Mouse (Mus musculus) right cerebral cortex, postnatal 25 days (tissue): ENCODE results near the gene Adamtsl3.
"Not testable (repeated sequence)": the region's sequence is repeated elsewhere in the genome, so short reads cannot be mapped to it uniquely, and the experiment has no call there.

Experiments used
- DNase-seq: peaks from one replicate; pipeline ENCODE4 v3.0.0; 2022

Adamtsl3 gene

GRCm38 (mm10) chr7:82364567-82364966 is 29.1 kb downstream of the Adamtsl3 start:
- DNase-seq, result no peak

DNA sequence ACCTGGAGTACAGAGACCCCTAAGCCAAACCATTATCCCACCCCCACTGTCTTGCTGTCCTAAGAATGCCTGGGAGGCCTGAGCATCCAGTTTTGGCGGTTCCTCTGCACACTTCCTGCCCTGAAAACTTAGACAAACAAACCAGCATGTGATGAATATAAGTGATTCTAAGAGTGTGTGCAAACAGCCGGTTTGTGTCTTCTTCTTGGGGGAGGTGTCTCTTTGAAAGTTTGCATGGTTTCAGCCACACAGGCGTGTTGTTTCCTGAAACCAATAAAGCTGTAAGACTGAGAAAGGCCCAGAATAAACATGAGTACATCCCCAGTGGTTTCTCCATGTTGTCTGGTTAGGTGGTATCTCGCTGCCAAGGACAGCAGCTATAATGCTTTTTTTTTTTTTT is 30.6 kb downstream of the Adamtsl3 start:
- no peak for DNase-seq

- DNase-seq, result no peak
Observed at GRCm38 (mm10) chr7:82366471-82366870, 31.0 kb downstream of the Adamtsl3 start.

- DNase-seq, result no peak
Observed at GRCm38 (mm10) chr7:82368047-82368446, 32.6 kb downstream of the Adamtsl3 start.

GRCm38 (mm10) chr7:82370132-82370531 is 34.6 kb downstream of the Adamtsl3 start:
- DNase-seq, result no peak

GRCm38 (mm10) chr7:82371411-82371810 is 35.9 kb downstream of the Adamtsl3 start:
- DNase-seq, result no peak

DNA sequence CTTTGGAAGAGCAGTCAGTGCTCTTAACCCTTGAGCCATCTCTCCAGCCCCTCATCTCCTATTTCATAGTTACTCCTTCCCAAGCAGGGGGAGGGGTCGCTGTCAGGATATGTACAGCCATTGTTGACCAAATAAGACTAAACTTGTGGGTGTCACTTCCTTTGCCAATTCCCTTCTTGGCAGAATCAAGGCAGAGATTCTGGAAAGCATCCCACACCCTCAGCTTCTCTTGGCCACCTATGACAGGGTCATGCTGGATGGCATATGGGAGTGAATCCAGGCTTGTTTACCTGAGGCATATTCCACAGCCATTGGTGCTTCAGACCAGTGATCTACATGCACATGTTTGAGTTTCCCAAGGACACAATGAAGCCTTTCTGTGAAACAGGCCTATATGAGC is 42.8 kb downstream of the Adamtsl3 start:
- no peak for DNase-seq

DNA sequence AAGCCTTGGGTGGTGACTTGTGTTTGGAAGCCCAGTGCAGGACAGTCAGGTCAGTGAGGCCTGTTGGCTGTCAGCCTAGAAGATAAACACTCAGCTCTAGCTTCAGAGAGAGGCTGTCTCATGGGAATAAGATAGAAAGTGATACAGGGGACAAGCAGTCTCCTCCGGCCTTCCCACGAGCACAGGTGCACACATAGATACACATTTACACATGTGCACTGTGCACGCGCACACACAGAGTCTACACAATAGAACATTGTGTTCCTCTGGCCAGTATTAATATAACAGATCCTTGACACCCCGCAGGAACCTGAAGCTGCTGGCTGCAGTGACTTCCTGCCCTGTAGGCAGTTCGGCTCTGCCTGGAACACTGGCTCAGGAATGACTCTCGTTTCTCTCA is 44.3 kb downstream of the Adamtsl3 start:
- DNase-seq, result no peak

DNA sequence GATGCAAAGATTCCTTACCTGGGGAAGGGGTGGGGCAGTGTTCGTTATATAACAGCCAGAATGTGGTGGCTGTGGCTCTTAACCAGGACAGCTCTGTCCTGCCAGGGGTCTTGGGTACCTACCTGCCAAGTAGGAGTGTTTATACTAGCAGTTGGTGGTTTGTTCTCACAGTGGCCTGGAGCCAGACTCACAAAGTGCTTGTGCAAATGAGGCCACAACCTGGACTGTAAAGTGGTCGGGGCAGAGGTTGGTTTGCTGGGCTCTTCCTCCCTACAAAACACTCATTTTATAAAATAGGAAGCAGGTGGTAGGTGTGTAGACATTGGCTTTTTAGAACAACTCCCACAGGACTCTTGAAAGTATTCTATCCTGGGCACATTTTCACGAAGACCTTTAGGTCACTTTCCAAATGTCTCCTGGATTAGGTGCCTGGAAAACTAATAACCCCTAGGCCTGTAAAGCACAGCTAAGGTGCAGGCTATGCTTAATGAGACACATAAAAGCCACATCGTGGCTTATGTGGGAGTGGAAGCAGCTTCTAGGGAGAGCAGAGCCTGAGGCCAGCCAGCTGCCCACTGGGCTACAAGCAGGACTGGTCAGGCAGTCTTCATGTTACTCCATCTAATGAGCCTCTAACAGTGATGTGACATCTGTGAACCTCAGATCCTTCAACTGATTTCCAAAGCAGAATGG is 47.5 kb downstream of the Adamtsl3 start:
- DNase-seq, result no peak

- DNase-seq, result no peak
Observed at GRCm38 (mm10) chr7:82383536-82383848, 48.0 kb downstream of the Adamtsl3 start.

GRCm38 (mm10) chr7:82387121-82387520 is 51.6 kb downstream of the Adamtsl3 start:
- DNase-seq, result no peak

DNA sequence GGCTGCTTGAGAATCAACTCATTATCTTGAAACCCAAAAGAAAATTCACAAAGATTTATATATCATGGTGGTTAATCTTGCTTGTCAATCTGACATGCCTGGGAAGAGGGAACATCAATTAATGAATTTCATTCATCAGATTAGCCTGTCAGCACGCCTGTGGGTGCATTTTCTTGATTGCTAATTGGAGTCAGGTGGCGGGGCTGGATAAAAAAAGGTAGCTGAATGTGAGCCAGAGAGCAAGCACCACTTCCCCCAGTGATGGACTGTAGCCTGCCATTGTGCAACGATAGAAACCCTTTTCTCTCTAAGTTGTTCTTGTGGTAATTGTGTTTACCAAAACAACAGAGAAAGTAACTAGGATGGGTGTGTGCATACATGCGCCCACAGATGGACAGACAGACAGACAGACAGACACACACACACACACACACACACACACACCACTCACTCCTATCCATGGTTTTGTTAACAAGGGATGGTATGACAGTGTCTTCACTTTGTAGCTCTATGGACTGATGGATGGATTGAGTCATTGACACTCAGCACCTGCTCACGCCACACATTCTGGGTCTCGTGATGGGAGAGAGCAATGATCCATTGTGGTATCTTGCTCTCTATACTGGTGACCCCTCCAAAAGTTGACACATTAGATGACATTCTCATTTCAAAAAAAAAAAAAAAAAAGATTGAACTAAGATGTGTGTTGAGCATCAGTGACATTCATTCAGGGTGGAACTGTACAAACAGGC is 59.1 kb downstream of the Adamtsl3 start:
- DNase-seq, result no peak

DNA sequence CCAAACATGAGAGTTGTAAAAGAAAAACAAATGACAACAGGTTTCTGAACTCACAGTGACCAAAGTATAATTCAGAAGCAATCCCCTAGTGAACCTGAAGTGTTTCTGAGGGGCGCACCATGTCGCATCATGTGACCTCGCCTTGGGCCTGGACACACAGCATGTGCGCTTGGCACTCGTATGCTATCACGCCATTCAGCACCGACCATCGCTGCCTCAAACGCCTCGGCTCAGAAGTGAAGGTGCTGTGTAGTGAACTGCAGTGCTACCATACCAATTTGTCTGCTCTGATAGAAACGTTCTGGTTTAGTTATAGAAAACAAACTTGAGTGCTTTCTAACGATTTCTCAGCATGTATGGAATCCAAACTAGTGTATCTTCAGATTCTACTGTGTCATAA is 59.7 kb downstream of the Adamtsl3 start:
- no peak for DNase-seq

GRCm38 (mm10) chr7:82395751-82396512 is 60.4 kb downstream of the Adamtsl3 start:
- DNase-seq, result no peak

- no peak for DNase-seq
Observed at GRCm38 (mm10) chr7:82396869-82397268, 61.4 kb downstream of the Adamtsl3 start.

DNA sequence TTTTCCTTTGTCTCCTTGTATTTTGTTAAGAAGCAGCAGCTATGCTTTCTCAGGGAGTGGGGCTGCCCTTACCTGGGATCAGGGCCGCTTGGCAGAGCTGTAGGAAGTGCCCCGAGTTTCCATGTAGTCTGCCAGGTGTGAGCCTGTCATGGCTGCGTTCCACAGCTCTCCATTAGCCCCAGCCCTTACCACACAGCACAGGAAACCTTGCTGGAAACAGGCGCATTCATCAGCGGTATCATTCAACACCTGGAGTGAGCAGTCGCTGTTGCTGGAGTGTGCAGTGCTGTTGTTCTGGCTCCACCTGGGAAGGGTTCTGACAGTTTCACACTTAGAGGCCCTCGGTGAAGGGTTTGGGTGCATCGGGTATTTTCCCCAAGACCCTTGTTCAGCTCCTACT is 62.1 kb downstream of the Adamtsl3 start:
- DNase-seq, result no peak

DNA sequence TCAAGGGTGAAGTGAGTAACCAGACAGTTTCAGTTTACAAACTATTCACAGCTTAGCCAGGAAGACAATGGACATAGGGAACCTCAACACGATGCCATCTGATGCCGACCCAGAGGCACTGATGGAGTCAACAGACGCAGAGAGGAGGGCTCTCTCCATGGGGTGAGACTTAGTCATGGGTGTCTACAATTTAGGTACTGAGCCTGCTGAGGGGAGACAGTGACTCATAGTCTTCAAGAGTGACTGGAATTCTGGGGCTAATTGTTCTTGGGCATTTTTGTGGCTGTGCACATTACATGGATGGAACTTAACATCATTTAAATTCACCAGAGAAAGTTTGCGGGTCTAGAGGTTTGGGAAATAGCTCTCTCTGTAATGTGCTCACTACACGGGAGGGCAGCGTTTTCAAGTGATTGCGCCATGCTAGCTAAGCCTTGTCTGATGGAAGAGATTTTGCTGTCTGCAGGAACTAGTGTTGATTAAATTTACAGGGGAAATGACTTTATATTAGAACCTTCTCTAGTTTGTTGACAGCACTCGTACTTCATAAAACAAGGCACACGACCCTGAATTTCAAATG is 70.1 kb downstream of the Adamtsl3 start:
- no peak for DNase-seq

DNA sequence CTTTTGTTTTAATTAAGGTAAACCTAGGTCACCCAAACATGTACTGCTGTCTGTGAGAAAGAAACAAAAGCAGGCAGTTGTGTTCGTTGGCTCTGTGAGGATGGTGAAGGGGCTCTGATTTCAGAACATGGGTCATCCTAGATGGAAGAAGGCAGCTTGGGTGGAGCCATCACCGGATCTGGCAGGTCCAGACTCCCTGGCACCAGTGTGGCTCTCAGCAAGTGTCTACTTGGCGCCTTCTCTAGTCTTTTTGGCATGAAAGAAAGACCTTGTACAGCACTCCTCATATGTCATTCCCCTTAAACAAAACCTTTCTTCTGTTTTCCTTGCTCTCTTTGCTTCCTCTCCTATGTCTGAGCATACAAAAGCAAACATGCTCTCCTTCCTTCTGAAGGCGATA is 75.5 kb downstream of the Adamtsl3 start:
- DNase-seq, result no peak

GRCm38 (mm10) chr7:82416653-82417052 is 81.2 kb downstream of the Adamtsl3 start:
- DNase-seq, result no peak

- DNase-seq, result no peak
Observed at GRCm38 (mm10) chr7:82417053-82417452, 81.6 kb downstream of the Adamtsl3 start.

GRCm38 (mm10) chr7:82420329-82421052 is 85.0 kb downstream of the Adamtsl3 start:
- DNase-seq, result not testable (repeated sequence)

GRCm38 (mm10) chr7:82422561-82422960 is 87.1 kb downstream of the Adamtsl3 start:
- DNase-seq, result no peak

DNA sequence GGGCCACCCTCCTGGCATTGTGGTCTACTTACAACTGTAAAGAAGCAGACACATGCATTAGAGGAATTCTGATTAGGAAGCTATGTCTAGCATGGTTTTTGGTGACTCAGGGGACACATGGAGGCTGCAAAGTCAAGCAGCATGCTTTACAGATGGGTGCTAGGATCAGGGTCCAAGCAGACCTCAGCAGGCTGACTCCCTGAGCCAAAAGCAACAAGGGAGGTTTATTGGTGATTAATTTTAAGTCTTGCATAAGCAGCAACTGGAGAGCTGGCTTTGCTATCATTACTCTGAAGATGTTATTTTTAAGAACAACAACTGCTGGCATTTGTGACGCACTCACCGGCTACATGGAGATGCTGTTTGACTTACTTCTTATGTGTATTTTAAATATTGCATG is 88.1 kb downstream of the Adamtsl3 start:
- DNase-seq, result no peak
